Mouse (Mus musculus): ENCODE results near the gene Ddi2.

GRCm38 (mm10) chr4:141630021-141630420 lies 93.2 kb downstream of the Ddi2 start:
- TF ChIP-seq CTCF (IDR thresholded peaks at IDR 0.05; ENCODE audit: borderline replicate concordance, insufficient read depth, low read depth, low read length) (no peak), POLR2A (IDR thresholded peaks at IDR 0.05; ENCODE audit: borderline replicate concordance, insufficient read depth, low read length) (no peak)
